Mouse (Mus musculus): ENCODE measurements around the gene Gabarapl1.

DNA sequence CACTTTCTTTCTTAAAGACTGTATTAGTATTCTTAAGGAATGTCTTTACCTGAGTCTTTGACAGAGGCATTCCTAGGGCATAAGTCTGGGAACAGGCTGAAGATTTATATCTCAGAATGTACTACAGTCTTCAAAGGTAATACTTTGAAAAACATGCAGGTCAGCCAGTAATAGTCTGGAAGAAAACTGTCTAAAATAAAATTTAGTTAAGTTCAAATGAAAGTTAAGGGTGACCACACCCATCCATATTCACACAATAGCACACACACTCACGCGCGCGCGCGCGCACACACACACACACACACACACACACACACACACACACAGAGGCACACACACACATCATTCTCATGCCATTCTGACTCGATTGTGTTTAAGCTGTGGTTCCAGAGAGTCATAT is 44.6 kb downstream of the Gabarapl1 start, which contains the start of gene Klre1:
- TF ChIP-seq CTCF (IDR thresholded peaks at IDR 0.05; ENCODE audit: control insufficient read depth, insufficient read depth, insufficient replicate concordance, low read depth, low read length) (no peak), POLR2A (IDR thresholded peaks at IDR 0.05; ENCODE audit: control insufficient read depth, low read depth, low read length) (no peak)

All from testis, adult 2 months (tissue).